Mouse (Mus musculus): ENCODE data around the gene Slc25a48.

The Slc25a48 gene

DNA sequence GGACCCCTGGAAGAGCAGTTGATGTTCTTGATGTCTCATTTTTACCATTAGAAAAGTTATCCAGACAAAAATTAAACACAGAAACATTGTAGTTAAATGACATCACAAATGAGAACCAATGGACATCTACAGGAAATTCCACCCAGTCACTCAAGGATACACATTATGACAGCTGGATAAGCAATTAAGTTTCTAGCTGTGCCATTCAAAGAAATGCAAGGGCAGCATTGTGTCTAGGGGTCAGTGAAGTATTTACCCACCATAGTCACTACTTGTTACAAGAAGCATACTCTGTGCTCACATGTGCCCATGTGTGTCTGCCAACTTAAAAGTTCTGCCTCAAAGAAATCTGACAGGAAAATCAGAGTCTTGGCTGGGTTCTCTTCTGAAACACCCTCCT lies 75.4 kb downstream of the Slc25a48 start:
- no peak for DNase-seq

DNA sequence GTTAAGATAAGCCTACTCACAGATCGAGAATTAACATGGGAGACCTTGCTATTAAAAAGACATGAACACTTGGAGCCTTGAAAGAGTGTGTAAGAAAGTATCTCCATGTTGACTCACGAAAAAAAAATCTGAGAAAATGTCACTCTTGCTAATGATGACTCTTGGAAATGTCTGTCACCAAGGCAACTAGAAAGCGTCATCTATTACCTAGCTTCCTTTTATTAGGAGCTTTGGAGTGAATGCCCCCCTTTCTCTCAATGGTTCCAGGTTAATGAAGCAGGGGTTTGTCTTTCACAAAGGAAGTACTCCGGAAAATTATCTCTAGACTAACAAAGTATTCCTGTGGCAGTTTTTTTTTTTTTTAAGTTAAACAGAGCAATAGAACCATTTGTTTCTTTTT lies 78.2 kb downstream of the Slc25a48 start:
- no peak for DNase-seq

DNA sequence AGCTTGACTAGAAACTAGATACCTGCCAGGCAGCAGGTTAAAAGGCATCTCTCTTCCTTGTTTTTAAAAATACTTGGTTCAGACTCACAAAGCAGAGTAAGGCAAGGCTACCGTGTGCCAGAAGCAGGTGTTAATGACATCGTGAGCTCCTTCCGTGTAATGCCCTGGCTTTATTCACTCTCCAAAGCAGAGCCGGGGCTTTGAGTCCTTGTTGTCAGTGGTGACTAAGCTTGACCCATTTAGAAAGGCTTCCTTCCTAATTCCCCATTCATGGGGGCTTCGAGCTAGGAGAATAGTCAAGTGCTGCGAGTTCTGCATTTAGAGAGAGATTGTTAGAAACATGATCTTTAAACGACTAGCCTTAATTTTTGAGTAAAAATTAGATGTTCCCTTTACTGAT lies 78.7 kb downstream of the Slc25a48 start:
- no peak for DNase-seq

DNA sequence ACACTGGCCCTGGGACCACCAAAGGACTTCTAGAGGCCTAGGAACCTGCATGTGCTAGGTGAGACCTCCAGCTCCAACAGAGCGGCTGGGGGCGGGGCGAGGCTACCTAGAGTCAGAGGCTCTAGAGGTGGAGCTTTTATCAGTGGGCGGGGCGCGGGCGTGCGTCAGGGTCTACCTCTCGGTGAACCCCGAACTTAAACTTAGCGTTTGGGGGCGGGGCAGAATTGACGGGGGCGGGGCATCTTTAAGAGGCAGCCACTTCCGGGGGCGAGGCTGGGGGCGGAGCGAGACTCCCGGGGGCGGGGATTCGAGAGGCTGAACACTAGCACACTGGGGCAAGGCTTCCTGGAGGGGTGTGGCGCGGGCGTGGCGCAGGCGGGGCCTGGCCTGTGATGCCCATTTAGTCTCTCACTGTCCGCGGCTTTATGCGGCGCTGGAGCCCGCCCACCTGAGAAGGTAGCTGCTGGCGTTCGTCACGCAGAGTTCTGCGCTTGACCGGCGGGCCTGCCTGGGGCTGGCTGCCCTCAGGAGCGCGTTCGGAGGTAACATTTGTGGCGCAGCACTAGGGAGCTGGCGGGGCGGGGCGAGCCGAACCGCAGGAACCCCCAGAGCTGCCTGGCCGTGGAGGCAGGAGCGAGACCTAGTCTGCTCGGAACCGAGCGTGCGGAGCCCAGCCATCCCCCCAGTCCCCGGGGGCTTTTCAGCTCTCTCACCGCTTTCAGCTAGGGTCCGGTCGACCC lies 84.1 kb downstream of the Slc25a48 start, which contains the start of gene Fbxl21:
Gene Fbxl21, plus strand, starts transcription at position 392 of the 740 bp plus-strand sequence.
- DNase-seq = peak; percentile 99 to 100

DNA sequence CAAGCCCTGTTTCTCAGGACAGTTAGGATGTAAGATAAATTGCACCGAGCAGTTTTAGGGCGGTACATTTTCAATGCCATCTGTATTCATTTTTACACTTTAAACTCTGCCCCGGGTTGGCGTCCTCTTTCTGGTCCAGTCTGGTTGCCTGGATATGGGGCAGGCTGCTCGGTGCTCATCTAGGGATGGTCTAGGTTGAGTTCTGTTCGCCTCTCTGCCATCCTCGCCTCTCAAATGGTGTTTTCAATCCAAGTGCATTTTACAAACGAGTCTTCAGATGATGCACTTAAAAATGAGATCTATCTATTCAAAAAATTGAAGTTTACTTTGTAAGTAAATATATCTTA lies 84.6 kb downstream of the Slc25a48 start:
- DNase-seq = no peak

All from B cell, adult 2 months (primary cell).